Mouse (Mus musculus) megakaryocyte, embryonic 14.5 days (primary cell): ENCODE results near the gene Grrp1. TPM values are rescaled to one million over a fixed set of nuclear protein-coding genes. Genes with fewer than 3 reads are reported as not detected.
"Not testable (repeated sequence)": the region's sequence is repeated elsewhere in the genome, so short reads cannot be mapped to it uniquely, and the experiment has no call there.

ENCODE experiments used
- H3K27me3 ChIP-seq: replicated peaks from 2 replicates; pipeline ENCODE3; 2012; ENCODE audit warnings: inconsistent platforms
- H3K36me3 ChIP-seq: replicated peaks from 2 replicates; pipeline ENCODE3; 2012; ENCODE audit warnings: low read length, inconsistent platforms, mixed read lengths
- H3K4me1 ChIP-seq: 2 replicates; pipeline ENCODE4 v1.6.1; 2012; ENCODE audit warnings: inconsistent platforms
- H3K4me3 ChIP-seq: replicated peaks from 2 replicates; pipeline ENCODE3; 2012; ENCODE audit warnings: moderate library complexity, mild to moderate bottlenecking, inconsistent platforms
- H3K9me3 ChIP-seq: 2 replicates; pipeline ENCODE4 v1.6.1; 2012; ENCODE audit warnings: inconsistent platforms
- FLI1 ChIP-seq: IDR thresholded peaks from 2 replicates; pipeline ENCODE4 v1.6.1; 2012; ENCODE audit warnings: low read length, inconsistent platforms, mixed read lengths
- GATA1 ChIP-seq: IDR thresholded peaks from 3 replicates; pipeline ENCODE4 v1.6.1; 2012; ENCODE audit warnings: mixed read lengths, low read length, inconsistent platforms, borderline replicate concordance
- polyA plus RNA-seq: library from polyadenylated mRNA; stranded (reverse); fragments of >175 nt; gene quantifications from 2 replicates; pipeline ENCODE4 v1.2.3, GENCODE M21; 2012; ENCODE audit warnings: low replicate concordance; ENCODE audit not compliant: insufficient read depth

Gene Grrp1
- polyA plus RNA-seq, 1 experiment = not detected

- TF ChIP-seq FLI1 (no peak), GATA1 (no peak)
- Histone ChIP-seq H3K27me3 (peaks cover 3% of the 10 kb centered on the region), H3K9me3 (peaks cover 3% of the 10 kb centered on the region; the same call in 1 of the 2 replicates), H3K4me3 (peak overlapping the region; percentile 88), H3K4me1 (peaks cover 22% of the 10 kb centered on the region), H3K36me3 (peaks cover 28% of the 10 kb centered on the region)
These were observed 19.0 kb upstream of the Grrp1 start for GRCm38 (mm10) chr4:134272731-134273416.

DNA sequence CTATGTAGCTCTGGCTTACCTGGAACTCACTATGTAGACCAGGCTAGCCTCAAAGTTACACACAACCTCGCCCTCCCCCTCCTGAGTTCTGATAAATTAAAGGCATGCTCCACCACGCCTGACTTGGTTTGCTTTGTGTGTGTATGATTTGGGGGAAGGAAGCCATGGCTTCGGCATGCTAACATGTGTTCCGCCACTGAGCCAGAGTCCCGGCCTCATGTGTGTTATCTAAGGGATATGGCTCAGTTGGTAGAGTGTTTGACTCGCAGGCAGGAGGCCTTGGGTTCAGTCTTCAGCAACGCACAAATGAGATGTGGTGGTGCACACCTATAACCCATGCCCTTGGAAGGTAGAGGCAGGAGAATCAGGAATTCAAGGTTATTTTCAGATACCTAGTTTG is 18.1 kb upstream of the Grrp1 start:
- Histone ChIP-seq H3K4me3 (no peak overlapping the region), H3K4me1 (peaks cover 22% of the 10 kb centered on the region), H3K9me3 (peaks cover 3% of the 10 kb centered on the region; the same call in 1 of the 2 replicates), H3K27me3 (peaks cover 3% of the 10 kb centered on the region), H3K36me3 (peaks cover 19% of the 10 kb centered on the region)
- TF ChIP-seq GATA1 (no peak), FLI1 (no peak)

DNA sequence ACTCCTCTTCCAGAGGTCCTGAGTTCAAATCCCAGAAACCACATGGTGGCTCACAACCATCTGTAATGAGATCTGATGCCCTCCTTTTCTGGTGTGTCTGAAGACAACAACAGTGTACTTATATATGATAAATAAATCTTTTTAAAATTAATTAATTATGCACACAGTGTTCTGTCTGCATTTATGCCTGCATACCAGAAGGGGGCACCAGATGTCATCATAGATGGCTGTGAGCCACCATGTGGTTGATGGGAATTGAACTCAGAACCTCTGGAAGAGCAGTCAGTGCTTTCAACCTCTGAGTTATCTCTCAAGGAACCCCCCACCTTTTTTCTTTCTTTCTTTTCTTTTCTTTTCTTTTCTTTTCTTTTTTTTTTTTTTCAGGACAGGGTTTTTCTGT is 15.7 kb upstream of the Grrp1 start:
- not testable (repeated sequence) for H3K9me3 ChIP-seq, H3K4me3 ChIP-seq, H3K27me3 ChIP-seq, H3K36me3 ChIP-seq
- H3K4me1 ChIP-seq = peaks cover 22% of the 10 kb centered on the region

- Histone ChIP-seq H3K27me3 (peaks cover 15% of the 10 kb centered on the region), H3K9me3 (peaks cover 13% of the 10 kb centered on the region), H3K4me1 (peaks cover 13% of the 10 kb centered on the region), H3K4me3 (no peak overlapping the region), H3K36me3 (no peaks in the 10 kb centered on the region)
- TF ChIP-seq FLI1 = no peak
- TF ChIP-seq GATA1 = no peak
These were observed 14.3 kb upstream of the Grrp1 start for GRCm38 (mm10) chr4:134268102-134268655.

GRCm38 (mm10) chr4:134265860-134266585 is 12.1 kb upstream of the Grrp1 start:
- peaks cover 24% of the 10 kb centered on the region for H3K9me3 ChIP-seq
- no peaks in the 10 kb centered on the region for H3K4me1 ChIP-seq
- no peak for TF ChIP-seq FLI1
- no peak for TF ChIP-seq GATA1
- H3K36me3 ChIP-seq = no peaks in the 10 kb centered on the region
- H3K4me3 ChIP-seq = no peak overlapping the region
- H3K27me3 ChIP-seq = peaks cover 25% of the 10 kb centered on the region

DNA sequence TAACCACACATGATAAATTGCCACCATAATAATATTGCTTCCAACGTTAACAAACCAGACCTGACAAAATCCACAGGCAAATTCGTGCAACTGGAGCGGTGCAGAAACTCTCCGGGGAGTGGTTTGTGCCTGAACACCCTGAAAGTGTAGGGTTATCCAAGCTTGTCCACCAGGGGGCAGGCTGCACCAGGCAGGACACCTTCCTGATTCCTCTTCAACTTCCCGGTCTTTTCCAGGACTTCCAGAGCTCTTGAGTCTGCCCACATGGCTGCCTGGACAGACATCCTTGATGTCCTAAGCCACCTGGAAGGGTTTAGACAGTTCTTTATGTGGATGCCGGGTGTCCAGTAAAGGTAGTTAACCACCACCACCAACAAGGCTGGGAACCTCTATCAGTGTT is 9.3 kb upstream of the Grrp1 start:
- Histone ChIP-seq H3K27me3 (peaks cover 39% of the 10 kb centered on the region), H3K9me3 (peaks cover 23% of the 10 kb centered on the region), H3K36me3 (no peaks in the 10 kb centered on the region), H3K4me1 (peaks cover 3% of the 10 kb centered on the region; the same call in 1 of the 2 replicates), H3K4me3 (no peak overlapping the region)
- TF ChIP-seq FLI1 (no peak), GATA1 (no peak)

GRCm38 (mm10) chr4:134258354-134258753 is 4.4 kb upstream of the Grrp1 start:
- Histone ChIP-seq H3K27me3 (peaks cover 70% of the 10 kb centered on the region), H3K36me3 (no peaks in the 10 kb centered on the region), H3K4me3 (no peak overlapping the region), H3K9me3 (peaks cover 13% of the 10 kb centered on the region), H3K4me1 (peaks cover 12% of the 10 kb centered on the region; the same call in 1 of the 2 replicates)
- TF ChIP-seq FLI1 (no peak), GATA1 (no peak)

DNA sequence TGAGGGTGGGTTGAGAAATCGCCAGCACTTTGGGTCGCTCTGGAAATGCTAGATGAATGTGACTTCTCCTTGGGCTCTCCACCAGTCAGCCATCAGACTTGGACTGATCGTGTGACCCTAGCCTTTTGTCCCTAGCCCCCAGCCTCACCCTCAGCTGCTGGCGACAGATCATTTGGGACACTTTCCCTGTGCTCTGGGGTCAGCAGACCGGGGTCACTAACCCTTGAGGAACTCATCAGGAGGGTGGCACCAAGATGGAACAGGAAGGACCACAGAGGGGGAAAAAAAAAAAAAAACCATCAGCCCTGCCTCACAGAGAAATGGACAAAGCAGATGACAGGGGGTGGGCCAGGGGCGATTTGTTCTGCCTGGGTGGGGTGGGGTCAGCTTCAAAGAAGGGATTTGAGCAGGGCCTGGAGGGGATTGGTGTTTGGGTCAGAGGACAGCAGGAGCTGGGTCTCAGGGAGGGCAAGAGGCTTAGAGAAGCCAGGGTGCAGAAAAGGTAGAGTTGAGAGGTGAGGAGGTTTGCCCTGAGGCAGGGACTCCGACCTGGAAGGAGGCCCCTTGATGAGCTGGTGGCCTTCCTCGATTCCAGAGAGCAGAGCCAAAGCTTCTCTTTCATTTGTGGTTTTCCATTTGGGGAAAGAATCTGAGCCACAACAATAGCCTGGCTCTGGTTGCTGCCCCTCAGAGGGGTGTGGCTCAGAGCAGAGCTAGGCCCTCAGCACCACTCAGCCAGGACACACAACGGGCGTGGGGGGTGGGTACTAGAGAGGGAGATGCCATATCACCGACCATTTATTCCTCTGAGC is 3.5 kb upstream of the Grrp1 start:
- no peak for TF ChIP-seq FLI1
- TF ChIP-seq GATA1 = no peak
- Histone ChIP-seq H3K4me3 (no peak overlapping the region), H3K4me1 (peaks cover 21% of the 10 kb centered on the region), H3K27me3 (peaks cover 75% of the 10 kb centered on the region), H3K9me3 (peaks cover 9% of the 10 kb centered on the region), H3K36me3 (no peaks in the 10 kb centered on the region)

- no peak overlapping the region for H3K4me3 ChIP-seq
- peaks cover 75% of the 10 kb centered on the region for H3K27me3 ChIP-seq
- H3K4me1 ChIP-seq = peaks cover 29% of the 10 kb centered on the region
- H3K36me3 ChIP-seq = no peaks in the 10 kb centered on the region
- H3K9me3 ChIP-seq = peaks cover under 1% of the 10 kb centered on the region
- TF ChIP-seq FLI1 (no peak), GATA1 (no peak)
These were observed 2.7 kb upstream of the Grrp1 start for GRCm38 (mm10) chr4:134256407-134257197.
